Mouse (Mus musculus): ENCODE data around the gene Fam50b. TPM values are rescaled to one million over a fixed set of nuclear protein-coding genes. Genes with fewer than 3 reads are reported as not detected.
A peak's percentile ranks its signal among the peaks of the same experiment; 100 is the strongest.

Gene Fam50b
- polyA plus RNA-seq, 1 experiment from 2014 or later, result not detected

GRCm38 (mm10) chr13:34793816-34794215 is 59.2 kb downstream of the Fam50b start:
- no peak overlapping the region for H3K4me3 ChIP-seq (ENCODE audit: inconsistent target)
- 0 out of 2 replicates have a peak overlapping the region, but pooled peaks have one; percentile 51 for H3K27ac ChIP-seq
- 88% methylated on average over 1 of the region's 2 CpGs for WGBS (ENCODE audit: missing documents)
- no peaks in the 10 kb centered on the region for H3K79me2 ChIP-seq (ENCODE audit: inconsistent target)
- H3K36me3 ChIP-seq (ENCODE audit: inconsistent target), result no peaks in the 10 kb centered on the region

- H3K4me3 ChIP-seq (ENCODE audit: inconsistent target), result no peak overlapping the region
- no peaks in the 10 kb centered on the region for H3K79me2 ChIP-seq (ENCODE audit: inconsistent target)
- 91% methylated on average over 2 of the region's 2 CpGs for WGBS (ENCODE audit: missing documents)
- H3K36me3 ChIP-seq (ENCODE audit: inconsistent target), result no peaks in the 10 kb centered on the region
- H3K27ac ChIP-seq, result no peak overlapping the region
These were observed 59.8 kb downstream of the Fam50b start for GRCm38 (mm10) chr13:34794426-34794825.

Other genes with a start within 250 kb of the Fam50b start
- gene Pxdc1, start 81.4 kb upstream of the Fam50b start, polyA plus RNA-seq (2018), result 0.14 to 1.9 TPM (median 1.3 TPM) in 3 replicates
- gene Prpf4b, start 140.5 kb downstream of the Fam50b start, polyA plus RNA-seq (2018), result 38.8 to 42.0 TPM (median 39.1 TPM) in 3 replicates
- not detected in 3 replicates for gene Fam217a, start 189.5 kb downstream of the Fam50b start, polyA plus RNA-seq (2018)
- gene 4933417A18Rik, start 189.6 kb downstream of the Fam50b start, polyA plus RNA-seq (2018), result not detected in 3 replicates
- not detected in 3 replicates for gene Eci3, start 229.0 kb downstream of the Fam50b start, polyA plus RNA-seq (2018)

All from macrophage (primary cell).